Mouse (Mus musculus) cerebellum, adult 2 months (tissue): Measurements from ENCODE around the gene Cc2d2b.

Experiments used
- CTCF ChIP-seq: fragments of 200-500 bp; IDR thresholded peaks from 2 replicates; pipeline ENCODE4 v1.5.1; 2011; ENCODE audit warnings: low read depth, mild to moderate bottlenecking, control low read depth, low read length, moderate library complexity, borderline replicate concordance; ENCODE audit not compliant: insufficient read depth
- POLR2A ChIP-seq: fragments of 200-500 bp; IDR thresholded peaks from 2 replicates; pipeline ENCODE4 v1.6.1; 2011; ENCODE audit warnings: low read length, control low read depth, borderline replicate concordance; ENCODE audit not compliant: insufficient read depth

DNA sequence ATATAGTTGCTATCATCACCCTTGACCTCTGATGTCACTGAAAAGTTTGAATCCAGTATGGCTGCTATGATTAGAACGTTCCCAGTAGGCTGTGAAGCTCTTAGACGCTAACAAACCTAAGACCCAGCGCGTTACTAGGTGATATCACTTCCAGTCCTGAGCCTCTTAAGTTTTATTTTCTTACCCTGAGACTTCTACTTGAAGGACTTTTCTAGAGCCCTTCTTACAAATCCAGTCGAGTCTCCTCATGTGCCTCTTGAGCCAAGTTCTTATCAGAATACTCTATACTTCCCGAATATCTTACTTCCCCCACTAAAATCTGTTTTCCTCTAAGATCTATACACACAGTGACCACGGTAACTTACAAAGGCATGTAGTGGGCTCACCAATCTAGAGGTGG, 89.7 kb downstream of the Cc2d2b start:
- TF ChIP-seq CTCF (no peak), POLR2A (no peak)
